Mouse (Mus musculus) splenic B cell, adult 2 months (primary cell): ENCODE measurements around the gene Zfhx3.

Experiments
- DNase-seq: peaks from one replicate; pipeline ENCODE4 v3.0.0-alpha.2; 2011; ENCODE audit warnings: low read depth, low spot score
- H3K27me3 ChIP-seq: 2 replicates; pipeline ENCODE4 v1.6.1; 2012; ENCODE audit warnings: mild to moderate bottlenecking, low read length, moderate library complexity, mixed read lengths; ENCODE audit not compliant: control insufficient read depth, poor library complexity, insufficient read depth, severe bottlenecking
- H3K36me3 ChIP-seq: 2 replicates; pipeline ENCODE4 v1.6.1; 2012; ENCODE audit warnings: mild to moderate bottlenecking, low read length, moderate library complexity, mixed read lengths; ENCODE audit not compliant: control insufficient read depth, poor library complexity, insufficient read depth, severe bottlenecking

The Zfhx3 gene

DNA sequence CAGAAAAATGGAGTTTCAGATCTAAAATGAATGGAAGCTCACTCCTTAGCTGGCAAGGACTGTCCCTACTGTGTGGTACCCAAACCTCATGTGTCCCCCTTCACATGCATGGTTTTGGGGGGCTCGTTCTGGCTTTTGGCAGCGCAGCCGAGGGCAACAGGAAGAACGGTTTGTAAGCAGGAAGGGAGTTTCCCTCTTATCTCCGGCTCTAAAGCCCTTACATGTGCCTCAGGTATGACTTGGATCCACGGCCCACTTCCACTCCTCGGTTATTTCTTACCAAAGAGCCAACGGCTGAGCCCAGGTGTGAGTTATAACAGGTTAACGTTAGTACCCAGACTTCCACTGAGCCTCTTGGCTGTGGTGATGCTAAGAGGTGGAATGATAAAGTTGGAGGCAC, 990.3 kb downstream of the Zfhx3 start:
- no peaks in the 10 kb centered on the region for H3K27me3 ChIP-seq
- no peak for DNase-seq

DNA sequence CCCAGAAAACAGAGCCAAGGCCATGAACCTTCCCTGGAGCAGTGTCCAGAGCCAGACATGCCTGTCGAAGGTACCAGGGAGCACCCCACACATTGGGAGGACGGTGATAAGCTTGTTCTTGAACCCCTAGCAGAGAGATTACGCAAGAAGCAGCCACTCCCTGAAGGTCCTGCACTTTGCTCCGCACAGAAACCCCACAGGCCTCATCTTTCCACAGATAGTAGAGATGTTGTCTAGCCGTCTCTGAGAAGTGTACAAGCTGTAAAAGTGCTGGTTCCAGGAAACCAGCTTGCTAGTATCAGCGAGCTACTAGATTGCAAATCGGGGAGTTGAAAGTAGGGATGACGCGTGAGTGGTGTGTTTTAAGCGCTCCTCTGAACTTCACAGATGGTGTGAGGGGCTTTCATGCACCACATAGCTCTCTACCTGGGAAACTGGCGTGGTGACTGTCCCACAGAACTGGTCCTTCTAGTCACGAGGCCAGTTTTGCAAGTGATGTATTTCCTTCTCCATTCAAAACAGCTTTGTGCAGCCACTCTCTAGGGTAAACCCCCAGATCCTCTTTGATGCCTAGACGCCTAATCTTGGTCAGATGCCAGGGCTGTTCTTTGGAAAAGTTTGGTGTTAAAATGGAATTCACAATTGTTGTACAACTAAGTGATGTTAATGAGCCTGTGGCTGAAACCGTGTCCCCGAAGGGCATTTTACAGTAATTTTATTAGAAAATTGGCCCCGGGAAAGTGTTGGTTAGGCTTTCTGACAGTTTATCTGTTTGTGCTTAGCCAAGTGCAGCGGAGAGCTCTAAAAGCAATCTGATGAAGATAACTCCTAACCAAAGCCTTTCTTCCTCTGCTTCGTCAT, 993.6 kb downstream of the Zfhx3 start:
- H3K27me3 ChIP-seq = no peaks in the 10 kb centered on the region
- H3K36me3 ChIP-seq = no peaks in the 10 kb centered on the region
- DNase-seq = no peak

More for the DNA sequence above, 990.3 kb downstream of the Zfhx3 start:
- no peaks in the 10 kb centered on the region for H3K36me3 ChIP-seq

DNA sequence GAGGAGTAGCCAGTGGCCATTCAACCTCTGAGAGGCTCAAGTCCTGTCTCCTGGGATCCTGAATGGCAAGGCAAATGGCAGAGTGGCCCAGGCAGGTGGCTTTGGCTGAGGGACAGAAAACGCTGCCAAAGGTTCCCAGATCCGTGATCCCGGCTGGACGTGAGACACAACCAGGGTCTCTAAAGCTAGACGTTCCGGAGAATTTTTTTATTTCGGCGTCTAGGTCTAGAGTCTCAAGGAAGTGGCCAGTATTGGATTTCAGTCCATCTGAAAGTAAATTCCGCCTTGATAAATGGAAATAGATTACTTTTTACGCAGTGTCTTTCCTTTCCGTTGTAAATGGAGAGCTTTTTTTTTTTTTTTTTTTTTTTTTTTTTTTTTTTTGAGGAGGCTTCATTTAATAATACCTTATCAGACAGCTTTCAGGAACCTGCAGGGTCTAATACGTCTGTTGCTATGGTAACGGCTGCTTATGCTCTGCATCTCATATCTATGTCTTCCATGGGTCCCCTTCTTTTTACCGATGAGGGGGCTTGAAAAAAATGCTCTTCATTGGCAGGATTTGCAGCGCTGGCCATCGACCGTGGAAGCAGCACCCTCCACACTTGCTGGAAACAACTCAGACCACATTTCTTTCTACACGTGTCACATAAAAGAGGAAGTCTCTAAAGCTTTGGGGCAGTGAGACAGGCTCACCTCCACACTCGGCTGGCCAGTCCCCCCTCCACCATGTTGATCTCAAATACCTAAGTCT, 994.4 kb downstream of the Zfhx3 start:
- H3K36me3 ChIP-seq = no peaks in the 10 kb centered on the region
- DNase-seq = no peak

DNA sequence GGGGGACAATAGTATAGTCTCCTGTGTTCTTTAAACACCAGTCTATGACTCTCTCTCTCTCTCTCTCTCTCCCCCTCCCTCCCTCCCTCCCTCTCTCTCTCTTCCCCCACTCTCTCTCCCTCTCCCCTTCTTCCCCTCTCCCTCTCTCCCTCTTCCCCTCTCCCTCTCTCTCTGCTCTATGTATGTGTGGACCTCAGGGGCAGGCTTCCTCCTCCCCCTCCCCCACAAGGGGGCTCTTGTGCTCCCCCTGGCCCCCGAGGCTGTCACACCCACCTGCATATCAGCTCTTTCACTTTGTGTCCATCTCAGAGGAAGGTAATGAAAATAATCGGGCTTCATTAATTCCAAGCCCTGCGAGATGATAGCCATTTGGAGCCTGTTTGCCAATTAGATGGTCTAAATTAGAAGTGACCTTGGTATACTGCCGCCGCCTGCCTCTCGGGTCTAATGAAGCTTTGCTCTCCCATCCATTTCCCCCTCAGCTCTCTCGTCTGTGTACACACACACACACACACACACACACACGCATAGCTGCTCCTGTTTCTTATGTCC, 995.5 kb downstream of the Zfhx3 start:
- Histone ChIP-seq H3K27me3 (no peaks in the 10 kb centered on the region), H3K36me3 (no peaks in the 10 kb centered on the region)
- no peak for DNase-seq

More for the DNA sequence above, 994.4 kb downstream of the Zfhx3 start:
- H3K27me3 ChIP-seq = no peaks in the 10 kb centered on the region

DNA sequence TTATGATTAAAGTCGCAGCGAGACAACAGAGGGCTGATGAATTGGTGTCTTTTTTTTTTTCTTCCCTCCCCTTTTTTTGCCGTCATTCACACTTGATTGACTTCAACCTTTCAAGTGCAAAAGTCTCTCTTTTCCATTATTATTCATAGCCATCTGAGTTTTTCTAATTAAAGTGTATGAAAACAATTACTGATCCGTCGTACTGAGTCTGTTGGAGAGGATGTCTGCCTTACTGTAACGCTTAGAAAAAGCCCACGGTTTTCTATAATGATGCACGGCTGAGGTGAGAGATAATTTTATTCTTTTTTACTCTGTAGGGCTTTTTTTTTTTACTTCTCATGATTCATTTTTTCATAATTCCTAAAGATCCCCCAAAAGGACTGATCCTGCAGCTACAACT, 1000.2 kb downstream of the Zfhx3 start:
- no peak for DNase-seq
- no peaks in the 10 kb centered on the region for H3K27me3 ChIP-seq
- H3K36me3 ChIP-seq = no peaks in the 10 kb centered on the region

DNA sequence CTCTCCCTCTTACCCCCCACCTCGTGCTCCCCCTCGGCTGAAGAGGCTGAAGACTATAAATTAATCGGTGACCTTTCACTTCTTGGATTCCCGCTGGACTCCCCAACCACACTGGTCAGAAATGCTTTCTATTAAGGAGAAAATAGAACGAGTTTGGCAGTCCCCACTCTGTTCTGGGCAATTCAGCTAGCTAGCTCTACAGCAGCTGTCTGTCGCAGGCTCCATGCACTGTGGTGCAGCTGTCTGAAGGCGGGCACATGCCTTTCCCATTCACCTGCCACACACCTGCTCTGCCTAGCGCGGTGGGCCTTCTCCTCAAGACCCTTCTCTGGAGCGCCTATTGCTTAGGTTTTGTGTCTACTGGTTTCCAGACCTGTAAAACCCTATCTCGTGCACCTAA, 1000.7 kb downstream of the Zfhx3 start:
- Histone ChIP-seq H3K27me3 (no peaks in the 10 kb centered on the region), H3K36me3 (no peaks in the 10 kb centered on the region)
- DNase-seq = no peak

DNA sequence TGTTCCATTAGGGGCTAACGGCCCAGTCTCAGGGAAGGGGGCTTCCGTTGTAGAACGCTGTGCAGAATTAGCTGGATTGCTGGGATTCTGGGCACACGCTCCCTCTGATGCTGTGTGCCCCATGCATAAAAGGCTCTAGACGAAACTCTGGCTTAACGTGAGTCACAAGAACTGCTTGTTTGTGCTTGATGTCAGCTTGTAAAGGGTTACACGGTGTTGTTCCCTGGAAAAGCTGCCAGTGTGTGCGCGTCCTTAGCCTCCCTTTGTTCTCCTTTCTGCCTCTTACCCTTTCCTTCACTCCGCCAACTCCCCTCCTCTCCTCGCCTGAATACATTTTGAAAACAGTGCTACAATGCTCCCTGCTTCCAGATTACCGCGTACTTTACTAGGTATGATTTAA, 1001.9 kb downstream of the Zfhx3 start:
- no peaks in the 10 kb centered on the region for H3K36me3 ChIP-seq
- DNase-seq = no peak
- H3K27me3 ChIP-seq = no peaks in the 10 kb centered on the region

DNA sequence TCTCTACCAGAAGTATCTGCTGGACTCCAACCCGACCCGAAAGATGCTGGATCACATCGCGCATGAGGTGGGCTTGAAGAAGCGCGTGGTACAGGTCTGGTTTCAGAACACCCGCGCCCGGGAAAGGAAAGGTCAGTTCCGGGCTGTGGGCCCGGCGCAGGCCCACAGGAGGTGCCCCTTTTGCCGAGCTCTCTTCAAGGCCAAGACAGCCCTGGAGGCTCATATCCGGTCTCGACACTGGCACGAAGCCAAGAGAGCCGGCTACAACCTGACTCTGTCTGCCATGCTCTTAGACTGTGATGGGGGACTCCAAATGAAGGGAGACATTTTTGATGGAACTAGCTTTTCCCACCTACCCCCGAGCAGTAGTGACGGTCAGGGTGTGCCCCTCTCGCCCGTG, 1007.9 kb downstream of the Zfhx3 start:
- no peak for DNase-seq
- Histone ChIP-seq H3K27me3 (no peaks in the 10 kb centered on the region), H3K36me3 (no peaks in the 10 kb centered on the region)

DNA sequence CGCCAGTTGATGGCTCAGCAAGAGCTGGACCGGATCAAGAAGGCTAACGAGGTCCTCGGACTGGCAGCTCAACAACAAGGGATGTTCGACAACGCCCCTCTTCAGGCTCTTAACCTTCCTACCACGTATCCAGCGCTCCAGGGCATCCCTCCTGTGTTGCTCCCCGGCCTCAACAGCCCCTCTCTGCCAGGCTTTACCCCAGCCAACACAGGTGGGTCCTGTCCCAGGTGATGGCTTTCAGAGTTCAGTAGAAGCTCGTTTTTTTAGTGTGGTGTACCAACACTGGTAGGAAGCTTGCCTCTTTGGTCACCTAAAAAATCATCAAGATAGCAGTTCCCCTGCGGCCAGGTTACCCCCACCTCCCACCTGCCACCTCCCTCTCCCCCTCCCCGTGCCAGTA, 1009.1 kb downstream of the Zfhx3 start:
- no peaks in the 10 kb centered on the region for H3K36me3 ChIP-seq
- H3K27me3 ChIP-seq = no peaks in the 10 kb centered on the region
- DNase-seq = no peak

DNA sequence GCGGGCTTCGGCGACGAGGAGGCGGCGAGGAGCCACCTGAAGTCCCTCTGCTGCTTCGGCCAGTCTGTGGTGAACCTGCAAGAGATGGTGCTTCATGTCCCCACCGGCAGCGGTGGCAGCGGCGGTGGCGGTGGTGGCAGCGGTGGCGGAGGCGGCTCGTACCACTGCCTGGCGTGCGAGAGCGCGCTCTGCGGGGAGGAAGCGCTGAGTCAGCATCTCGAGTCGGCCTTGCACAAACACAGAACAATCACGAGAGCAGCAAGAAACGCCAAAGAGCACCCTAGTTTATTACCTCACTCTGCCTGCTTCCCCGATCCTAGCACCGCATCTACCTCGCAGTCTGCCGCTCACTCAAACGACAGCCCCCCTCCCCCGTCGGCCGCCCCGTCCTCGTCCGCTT, 1014.0 kb downstream of the Zfhx3 start:
- H3K36me3 ChIP-seq = no peaks in the 10 kb centered on the region
- DNase-seq = no peak
- H3K27me3 ChIP-seq = no peaks in the 10 kb centered on the region

DNA sequence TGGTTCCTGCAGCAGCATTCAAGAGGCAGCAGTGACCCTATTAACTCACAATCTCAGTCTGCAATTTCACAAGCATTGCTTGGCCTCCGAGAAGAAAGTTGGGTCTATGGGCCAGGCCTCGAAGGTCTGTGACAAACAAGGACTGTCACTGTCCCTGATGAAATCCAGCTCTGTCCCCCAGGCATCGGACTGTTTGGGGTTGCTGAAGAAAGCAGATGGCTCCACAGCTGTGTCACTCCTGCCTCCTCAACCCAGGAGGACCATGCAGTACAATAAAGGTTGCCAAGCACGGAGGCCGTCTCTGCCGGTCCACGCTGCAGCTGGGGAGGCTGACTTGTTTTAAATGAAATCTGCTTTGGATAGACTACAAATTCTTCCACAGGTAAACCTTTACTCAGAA, 1020.1 kb downstream of the Zfhx3 start:
- Histone ChIP-seq H3K36me3 (no peaks in the 10 kb centered on the region), H3K27me3 (no peaks in the 10 kb centered on the region)
- DNase-seq = no peak

DNA sequence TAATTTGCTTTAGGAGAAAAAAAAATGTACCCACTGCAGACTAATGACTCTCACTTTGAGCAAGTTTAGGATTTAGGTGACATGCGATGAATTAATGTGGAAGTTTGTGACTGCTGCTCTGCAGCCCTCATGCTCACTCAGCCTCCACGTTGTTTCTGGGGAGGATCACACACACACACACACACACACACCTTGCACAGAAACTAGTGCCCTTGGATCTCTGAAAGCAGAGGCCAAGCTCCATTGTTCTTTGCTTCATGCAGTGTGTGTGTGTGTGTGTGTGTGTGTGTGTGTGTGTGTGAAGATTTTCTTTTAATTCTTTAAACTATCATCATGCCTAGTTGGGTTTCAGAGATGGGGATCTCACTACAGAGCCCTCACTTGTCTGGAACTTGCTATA, 1020.7 kb downstream of the Zfhx3 start:
- Histone ChIP-seq H3K36me3 (no peaks in the 10 kb centered on the region), H3K27me3 (no peaks in the 10 kb centered on the region)
- no peak for DNase-seq

DNA sequence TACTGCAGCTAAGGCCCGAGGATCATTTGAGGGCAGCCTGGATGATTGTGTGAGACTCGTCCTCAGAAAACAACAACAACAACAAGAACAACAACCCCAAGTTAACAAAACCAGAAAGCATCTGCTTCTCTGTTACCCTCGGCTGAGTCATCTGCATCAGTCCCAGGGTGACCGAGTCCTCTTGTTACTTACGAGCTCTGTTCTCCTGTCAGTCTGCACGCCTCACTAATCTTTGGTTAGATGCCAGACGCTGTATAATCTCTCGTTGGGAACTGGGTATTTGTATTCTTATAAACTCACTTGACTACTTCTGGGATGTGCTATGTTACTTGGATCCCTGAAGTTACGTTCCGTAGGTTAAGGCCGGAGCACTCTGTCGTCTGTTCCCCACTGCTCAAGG, 1023.6 kb downstream of the Zfhx3 start:
- no peak for DNase-seq
- H3K27me3 ChIP-seq = no peaks in the 10 kb centered on the region; the same call in 1 of the 2 replicates

DNA sequence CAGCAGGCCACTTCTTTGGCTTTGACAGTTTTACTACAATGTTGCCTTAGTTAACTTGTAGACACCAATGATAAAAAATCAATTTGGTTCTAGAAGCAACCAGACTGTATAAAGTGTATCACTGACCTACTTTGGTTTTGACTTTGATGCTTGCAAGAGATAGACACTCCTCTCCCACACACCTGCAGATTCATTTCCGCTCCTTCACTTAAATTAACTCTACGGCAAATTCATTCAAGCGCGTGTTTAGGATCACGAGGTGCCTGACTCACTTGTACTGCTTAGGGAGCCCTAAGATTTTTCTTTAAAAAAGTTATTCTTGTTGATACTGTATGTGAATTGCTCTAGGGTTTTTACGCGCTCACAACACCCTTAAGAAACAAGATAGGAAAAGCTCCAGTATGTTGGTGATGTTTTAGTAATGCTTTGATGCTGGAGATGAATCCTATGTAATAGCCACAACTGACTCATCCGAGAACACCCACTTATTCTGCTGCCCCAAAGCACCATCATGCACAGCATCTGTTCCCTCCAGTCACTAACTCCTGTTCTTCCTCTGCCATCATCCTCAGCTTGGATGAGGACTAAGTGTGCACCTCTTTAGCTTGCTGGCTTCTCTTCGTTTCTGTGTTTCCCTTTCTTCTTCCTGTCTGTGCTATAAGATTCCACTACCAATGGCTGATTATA, 1031.3 kb downstream of the Zfhx3 start:
- no peak for DNase-seq
- Histone ChIP-seq H3K36me3 (no peaks in the 10 kb centered on the region), H3K27me3 (no peaks in the 10 kb centered on the region; the same call in 1 of the 2 replicates)

More for the DNA sequence above, 1023.6 kb downstream of the Zfhx3 start:
- H3K36me3 ChIP-seq = no peaks in the 10 kb centered on the region
